Mouse (Mus musculus) cerebellum, postnatal 10 days (tissue): ENCODE data around the gene Olfr1012.
"Not testable (repeated sequence)": the region's sequence is repeated elsewhere in the genome, so short reads cannot be mapped to it uniquely, and the experiment has no call there.

ENCODE experiments used
- DNase-seq, 2 experiments: peaks; one replicate each; pipeline ENCODE4 v3.0.0; 2021; ENCODE audit warnings: mixed read lengths in 2 of 2

Olfr1012 gene

DNA sequence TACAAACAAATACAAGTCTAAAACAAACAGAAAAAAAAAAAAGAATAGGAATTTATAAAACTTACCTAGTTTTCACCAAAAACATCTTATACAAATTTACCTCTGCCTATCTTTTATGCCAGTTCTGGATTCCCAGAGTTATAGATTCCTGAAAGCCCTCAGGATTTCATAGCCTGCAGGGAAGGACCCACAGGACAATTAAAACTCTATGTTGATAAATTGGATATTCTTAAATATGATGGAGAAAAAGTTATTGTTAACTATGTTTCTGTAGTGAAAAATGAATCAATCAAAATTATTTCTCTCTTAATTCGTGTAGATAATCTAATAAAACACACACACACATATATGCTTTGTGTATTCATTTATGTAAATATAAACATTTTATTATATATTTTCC is at the start of gene Olfr1012:
Olfr1012 (minus strand) TSS at position 101 of the 400 bp plus-strand sequence.
- no peak for DNase-seq

DNA sequence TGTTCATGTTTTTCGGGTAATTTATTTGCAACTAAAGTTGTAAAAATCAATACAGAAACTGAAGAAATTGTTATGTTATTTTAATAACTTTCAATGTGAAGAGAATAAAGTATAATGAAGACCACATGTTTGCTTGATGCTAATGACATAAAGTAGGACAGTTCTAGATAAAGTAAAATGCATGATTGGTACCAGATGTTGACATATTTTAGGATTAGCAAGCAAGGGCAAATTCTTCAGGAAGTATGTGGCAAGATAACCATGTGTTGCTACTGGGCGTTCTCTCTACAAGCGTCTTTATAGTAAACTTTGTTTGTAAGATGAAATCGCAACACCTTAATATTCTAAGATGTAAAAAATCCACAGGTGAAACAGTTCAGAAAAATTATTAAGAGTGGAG is 41.9 kb upstream of the Olfr1012 start:
- DNase-seq = no peak

DNA sequence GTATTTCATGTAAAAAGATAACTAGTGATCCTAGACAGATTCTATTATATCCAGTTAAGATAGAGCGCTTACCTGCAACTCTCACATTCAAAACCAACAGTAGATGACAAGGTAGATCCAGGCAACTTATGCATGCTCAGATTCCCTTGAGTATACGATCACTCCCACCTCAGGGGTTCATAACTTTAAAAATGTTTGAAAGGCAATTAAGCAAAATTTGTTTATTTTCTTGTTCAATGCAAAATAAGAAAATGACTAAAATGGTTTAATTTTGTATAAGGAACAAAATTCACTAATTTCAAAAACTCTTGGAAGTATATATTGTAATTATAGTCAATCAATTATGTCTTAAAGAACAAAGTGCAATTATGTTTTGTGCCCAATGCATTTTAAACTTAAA is 39.9 kb upstream of the Olfr1012 start, which contains the start of gene Olfr1016:
Olfr1016 (minus strand) TSS at position 101 of the 400 bp plus-strand sequence.
- DNase-seq = no peak

DNA sequence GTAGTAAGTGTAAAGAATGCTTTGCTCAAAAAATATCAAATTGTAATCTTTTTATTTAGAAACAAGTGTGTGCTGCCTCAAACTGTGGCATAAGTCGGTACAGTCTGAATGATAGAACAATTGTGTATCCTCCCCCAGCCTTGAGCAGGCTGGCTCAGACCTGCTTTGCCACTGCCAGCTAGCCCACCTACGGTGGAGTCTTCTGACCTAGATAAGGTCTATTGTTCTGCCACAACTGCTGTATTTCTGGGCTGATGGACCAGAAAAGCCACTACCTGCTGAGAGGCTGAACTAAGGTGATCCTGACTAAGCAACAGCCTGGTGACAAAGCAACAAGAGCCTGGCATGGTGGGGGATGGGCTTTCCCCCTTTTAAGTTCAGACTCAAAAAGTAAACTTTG is 29.8 kb upstream of the Olfr1012 start:
- peak; percentile 1 to 2 for DNase-seq

DNA sequence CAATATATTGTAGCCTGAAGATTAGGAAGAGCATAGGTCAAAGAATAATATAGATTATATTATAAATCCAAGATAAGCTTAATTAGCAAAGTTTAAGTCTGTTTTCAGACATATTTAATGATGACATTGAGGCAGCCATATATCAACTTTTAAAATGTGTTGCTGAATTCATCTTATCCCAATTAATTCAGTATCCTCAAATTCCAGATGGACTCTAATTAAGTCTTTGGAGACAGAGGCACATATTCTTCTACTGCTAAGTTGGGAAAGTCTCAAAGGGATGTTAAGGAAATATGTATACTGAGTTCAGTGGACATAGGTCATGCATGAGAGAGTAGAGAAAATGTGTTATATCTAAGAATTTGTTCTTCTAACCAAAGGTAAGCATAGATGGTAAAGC is 19.2 kb upstream of the Olfr1012 start, which contains the start of gene Olfr1015:
Olfr1015 (plus strand) TSS at position 301 of the 400 bp plus-strand sequence.
- DNase-seq = no peak

- no peak for DNase-seq
Observed at GRCm38 (mm10) chr2:85772413-85772812, 9.8 kb upstream of the Olfr1012 start, which contains the start of gene Olfr1014. Gene Olfr1014 (plus strand): TSS chr2:85772713.

- no peak for DNase-seq
Observed at GRCm38 (mm10) chr2:85766798-85767197, 4.2 kb upstream of the Olfr1012 start, which contains the start of gene Olfr1013. Gene Olfr1013 (plus strand): TSS chr2:85767098.

DNA sequence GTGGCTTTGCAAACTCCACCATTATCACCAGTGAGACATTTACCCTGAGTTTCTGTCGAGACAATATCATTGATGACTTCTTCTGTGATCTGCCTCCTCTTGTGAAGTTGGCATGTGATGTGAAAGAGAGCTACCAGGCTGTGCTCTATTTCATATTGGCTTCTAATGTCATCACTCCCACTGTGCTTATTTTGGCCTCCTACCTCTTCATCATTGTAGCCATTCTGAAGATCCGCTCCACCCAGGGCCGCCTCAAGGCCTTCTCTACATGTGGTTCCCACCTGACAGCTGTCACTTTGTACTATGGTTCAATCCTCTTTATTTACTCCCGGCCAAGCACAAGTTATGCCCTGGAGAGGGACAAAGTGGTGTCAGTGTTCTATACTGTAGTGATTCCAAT is 8.7 kb downstream of the Olfr1012 start:
- DNase-seq = peak; percentile 14 to 59

- peak; percentile 35 to 52 for DNase-seq
Observed at GRCm38 (mm10) chr2:85725793-85726192, 36.8 kb downstream of the Olfr1012 start.

GRCm38 (mm10) chr2:85715119-85715518 is 47.4 kb downstream of the Olfr1012 start, which contains the start of gene Olfr1009:
Gene Olfr1009 (plus strand): TSS chr2:85715419.
- DNase-seq = no peak

DNA sequence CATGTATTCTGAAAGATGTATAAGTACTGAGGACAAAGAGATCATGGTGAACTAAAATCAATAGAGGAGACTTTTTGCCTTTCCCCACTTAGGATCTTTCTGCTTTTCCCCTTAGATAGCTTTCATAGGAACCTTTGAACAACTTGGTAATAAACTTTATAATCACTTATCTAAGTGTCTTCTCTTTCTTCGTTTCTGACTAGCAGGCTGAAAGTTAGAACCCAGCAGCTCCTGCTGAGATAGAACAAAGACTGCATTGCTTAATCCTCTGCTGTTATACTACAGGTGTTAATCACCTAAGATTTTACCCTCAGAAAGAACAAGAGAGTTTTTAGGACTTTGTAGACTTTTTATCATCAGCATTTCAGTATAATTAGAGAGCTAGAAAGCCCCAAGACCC is 51.4 kb downstream of the Olfr1012 start:
- no peak for DNase-seq

GRCm38 (mm10) chr2:85710680-85711079 is 51.9 kb downstream of the Olfr1012 start:
- not testable (repeated sequence) for DNase-seq
